In the genomic region with DNA sequence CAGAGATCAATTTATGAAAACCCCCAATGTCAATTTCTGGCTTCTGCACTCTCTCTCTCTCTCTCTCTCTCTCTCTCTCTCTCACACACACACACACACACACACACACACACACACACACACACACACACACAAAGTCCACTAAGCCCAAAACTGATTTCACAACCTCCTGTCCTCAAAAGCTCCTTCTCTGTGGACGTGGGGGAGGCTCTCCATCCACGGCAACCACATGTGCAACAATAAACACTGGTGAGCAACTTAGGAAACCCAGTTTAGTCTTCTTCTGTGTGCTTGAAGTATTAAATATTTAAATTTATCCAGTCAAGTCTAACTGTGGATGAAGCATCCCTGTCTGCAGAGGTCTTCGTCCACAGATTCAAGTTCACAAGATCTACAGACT, we compare ENCODE assay signal across 19 mouse cellular contexts.
"Had no signal": no experiment of that assay in that cellular context is flagged by ENCODE, and none has a peak within 500 bp of the region (broad histone marks: within the 10 kb centered on the region; RNA-seq: fewer than 3 reads in every experiment).

No protein-coding gene starts in this region.

- H3K4me1 ChIP-seq: liver, embryonic 13.5 days; liver, embryonic 15.5 days; lung, embryonic 15.5 days; midbrain, embryonic 10.5 days; neural tube, embryonic 13.5 days; neural tube, embryonic 15.5 days had no signal

- H3K27me3 ChIP-seq: limb, embryonic 15.5 days; liver, embryonic 13.5 days; liver, embryonic 15.5 days; midbrain, embryonic 12.5 days; neural tube, embryonic 13.5 days; neural tube, embryonic 15.5 days had no signal

- DNase-seq: liver, embryonic 13.5 days; lung, postnatal 10 days; midbrain, embryonic 14.5 days; retina, postnatal 1 day; right cerebral cortex, adult 18-20 months; right cerebral cortex, postnatal 25 days; right cerebral cortex, postnatal 4 days; thymus, adult 18-20 months; thymus, postnatal 14 days; thymus, postnatal 36 days had no signal

- H3K9me3 ChIP-seq: liver, embryonic 13.5 days; liver, embryonic 15.5 days; lung, embryonic 15.5 days; neural tube, embryonic 13.5 days; neural tube, embryonic 15.5 days had no signal

- H3K9ac ChIP-seq: limb, embryonic 15.5 days; liver, embryonic 13.5 days; liver, embryonic 15.5 days; lung, embryonic 15.5 days; midbrain, embryonic 12.5 days; neural tube, embryonic 13.5 days; neural tube, embryonic 15.5 days had no signal

- H3K27ac ChIP-seq: limb, embryonic 15.5 days; liver, embryonic 13.5 days; liver, embryonic 15.5 days; lung, embryonic 15.5 days; midbrain, embryonic 10.5 days; midbrain, embryonic 12.5 days; neural tube, embryonic 13.5 days; neural tube, embryonic 15.5 days had no signal

- H3K36me3 ChIP-seq: liver, embryonic 13.5 days; liver, embryonic 15.5 days; neural tube, embryonic 13.5 days; neural tube, embryonic 15.5 days had no signal

- H3K4me2 ChIP-seq: limb, embryonic 15.5 days; liver, embryonic 13.5 days; liver, embryonic 15.5 days; lung, embryonic 15.5 days; midbrain, embryonic 12.5 days; neural tube, embryonic 13.5 days; neural tube, embryonic 15.5 days had no signal

- H3K4me3 ChIP-seq: limb, embryonic 15.5 days; liver, embryonic 13.5 days; liver, embryonic 15.5 days; lung, embryonic 15.5 days; midbrain, embryonic 10.5 days; midbrain, embryonic 12.5 days; myocyte; neural tube, embryonic 13.5 days; neural tube, embryonic 15.5 days had no signal

- ATAC-seq: midbrain, embryonic 16.5 days had no signal
